Comparison of ENCODE assay signal across 8 mouse cellular contexts in the genomic region with DNA sequence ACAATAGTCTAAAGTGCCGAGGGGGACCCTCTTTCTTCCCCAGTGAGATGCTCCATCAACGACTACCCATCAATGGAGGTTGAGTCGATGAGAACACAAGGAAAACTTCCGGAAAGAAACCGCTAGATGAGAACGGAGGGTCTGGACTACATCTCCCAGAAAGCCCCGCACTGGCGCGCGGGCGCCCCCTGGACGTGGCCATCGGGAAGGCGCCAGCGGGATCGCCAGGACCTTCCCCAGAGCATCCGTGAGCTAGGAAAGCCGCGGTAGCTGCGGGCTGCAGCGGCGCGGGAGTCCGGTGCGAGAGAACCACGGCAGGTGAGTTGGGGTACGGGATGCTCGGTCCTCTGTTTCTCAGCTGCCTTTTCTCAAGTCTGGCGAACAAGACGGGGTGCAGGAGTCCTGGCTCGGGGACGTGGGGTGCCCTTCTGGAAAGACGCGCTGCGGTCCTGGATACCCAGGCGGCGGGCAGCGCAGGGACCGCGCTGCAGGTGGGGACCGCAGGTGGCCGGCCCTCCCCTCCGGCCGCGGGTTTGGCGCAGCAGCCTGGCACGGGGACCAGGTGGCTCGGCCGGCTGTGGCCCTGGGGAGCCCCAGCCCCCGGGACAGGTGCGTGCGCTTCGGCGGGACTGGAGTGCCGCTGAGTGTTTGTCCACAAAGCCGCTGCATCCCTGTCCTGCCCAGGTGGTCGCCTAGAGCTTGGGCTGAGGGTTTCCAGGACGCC. TPM values are rescaled to one million over a fixed set of nuclear protein-coding genes. Genes with fewer than 3 reads are reported as not detected.
A peak's percentile ranks its signal among the peaks of the same experiment; 100 is the strongest.
DNase-seq lines count a peak whose midpoint lies in the region; ATAC-seq lines count a peak whose summit lies in the region.

A gene (plus strand): TSS at position 192 of the 724 bp plus-strand sequence.

- no peaks in the 10 kb centered on the region for H3K9me3 ChIP-seq in forebrain, embryonic 13.5 days (replicated peaks)
- H3K9me3 ChIP-seq in liver, embryonic 15.5 days (replicated peaks) = no peaks in the 10 kb centered on the region
- H3K9me3 ChIP-seq in neural tube, embryonic 11.5 days (ENCODE audit: control insufficient read depth, low read length) = no peaks in the 10 kb centered on the region
- H3K9me3 ChIP-seq in stomach, embryonic 16.5 days (replicated peaks; ENCODE audit: control insufficient read depth, low read length) = no peaks in the 10 kb centered on the region

- intact Hi-C loops in heart, postnatal 10 days (cut with DNase I) = no loop called here

- ATAC-seq in cerebellum, adult (ENCODE audit: insufficient number of reproducible peaks, low FRiP score, low TSS enrichment) = peak; percentile 86
- ATAC-seq in forebrain, embryonic 13.5 days = peak; percentile 95
- peak; percentile 78 for ATAC-seq in liver, embryonic 15.5 days (ENCODE audit: insufficient read depth)
- ATAC-seq in neural tube, embryonic 11.5 days (ENCODE audit: insufficient read depth, low FRiP score, low TSS enrichment) = peak; percentile 81
- ATAC-seq in stomach, embryonic 16.5 days (ENCODE audit: insufficient read depth, low FRiP score) = peak; percentile 87

- no peaks in the 10 kb centered on the region for H3K36me3 ChIP-seq in forebrain, embryonic 13.5 days (ENCODE audit: poor library complexity, severe bottlenecking)
- no peaks in the 10 kb centered on the region for H3K36me3 ChIP-seq in liver, embryonic 15.5 days (replicated peaks)
- H3K36me3 ChIP-seq in neural tube, embryonic 11.5 days (ENCODE audit: control insufficient read depth, insufficient read depth, low read length) = no peaks in the 10 kb centered on the region
- H3K36me3 ChIP-seq in stomach, embryonic 16.5 days (ENCODE audit: control insufficient read depth, insufficient read depth, low read length) = no peaks in the 10 kb centered on the region

- H3K4me3 ChIP-seq in forebrain, embryonic 13.5 days = peak within 1 kb of the TSS; percentile 60
- H3K4me3 ChIP-seq in liver, embryonic 15.5 days (replicated peaks) = peak within 1 kb of the TSS; percentile 90
- H3K4me3 ChIP-seq in neural tube, embryonic 11.5 days (ENCODE audit: low read depth, low read length) = peak within 1 kb of the TSS; percentile 52
- peak within 1 kb of the TSS; percentile 48 for H3K4me3 ChIP-seq in stomach, embryonic 16.5 days (replicated peaks; ENCODE audit: low read length)

- no peak within 1 kb of the TSS for H3K27ac ChIP-seq in forebrain, embryonic 13.5 days
- peak within 1 kb of the TSS; percentile 100 for H3K27ac ChIP-seq in liver, embryonic 15.5 days (replicated peaks)
- no peak within 1 kb of the TSS for H3K27ac ChIP-seq in neural tube, embryonic 11.5 days (ENCODE audit: low read depth, low read length)
- H3K27ac ChIP-seq in stomach, embryonic 16.5 days (ENCODE audit: low read length) = no peak within 1 kb of the TSS

- H3K27me3 ChIP-seq in forebrain, embryonic 13.5 days = peaks cover 17% of the 10 kb centered on the region
- peaks cover 12% of the 10 kb centered on the region; the same call in 1 of the 2 replicates for H3K27me3 ChIP-seq in liver, embryonic 15.5 days
- peaks cover 12% of the 10 kb centered on the region for H3K27me3 ChIP-seq in neural tube, embryonic 11.5 days (ENCODE audit: control insufficient read depth, insufficient read depth, low read length)
- H3K27me3 ChIP-seq in stomach, embryonic 16.5 days (ENCODE audit: control insufficient read depth, insufficient read depth, low read length) = peaks cover 8% of the 10 kb centered on the region; the same call in 1 of the 2 replicates

- peak within 1 kb of the TSS; percentile 72 for H3K9ac ChIP-seq in forebrain, embryonic 13.5 days
- H3K9ac ChIP-seq in liver, embryonic 15.5 days = peak within 1 kb of the TSS; percentile 99
- H3K9ac ChIP-seq in neural tube, embryonic 11.5 days (ENCODE audit: low read length) = peak within 1 kb of the TSS; percentile 44
- peak within 1 kb of the TSS; percentile 58 for H3K9ac ChIP-seq in stomach, embryonic 16.5 days (ENCODE audit: low read length)

- H3K4me2 ChIP-seq in forebrain, embryonic 13.5 days = peak within 1 kb of the TSS; percentile 99
- peak within 1 kb of the TSS; percentile 80 for H3K4me2 ChIP-seq in liver, embryonic 15.5 days
- peak within 1 kb of the TSS; percentile 97 for H3K4me2 ChIP-seq in neural tube, embryonic 11.5 days (ENCODE audit: low read depth)
- H3K4me2 ChIP-seq in stomach, embryonic 16.5 days (ENCODE audit: low read depth, low read length) = peak within 1 kb of the TSS; percentile 89

- peak; percentile 89 for DNase-seq in ES-CJ7 (ENCODE audit: low read depth, low spot score)
- DNase-seq in heart, postnatal 10 days = peak; percentile 93 to 96
- DNase-seq in kidney, postnatal 4 days = peak; percentile 95
- peak; percentile 96 for DNase-seq in neural tube, embryonic 11.5 days (ENCODE audit: low spot score)

- WGBS in forebrain, embryonic 13.5 days = under 1% methylated on average over 51 of the region's 58 CpGs
- WGBS in liver, embryonic 15.5 days (ENCODE audit: insufficient replicate concordance) = under 1% methylated on average over 58 of the region's 58 CpGs
- WGBS in neural tube, embryonic 11.5 days = under 1% methylated on average over 53 of the region's 58 CpGs
- WGBS in stomach, embryonic 16.5 days = under 1% methylated on average over 58 of the region's 58 CpGs

- H3K4me1 ChIP-seq in forebrain, embryonic 13.5 days = no peaks in the 10 kb centered on the region
- H3K4me1 ChIP-seq in liver, embryonic 15.5 days (replicated peaks) = peaks cover 46% of the 10 kb centered on the region
- H3K4me1 ChIP-seq in neural tube, embryonic 11.5 days (ENCODE audit: control insufficient read depth, insufficient read depth, low read length) = no peaks in the 10 kb centered on the region
- no peaks in the 10 kb centered on the region for H3K4me1 ChIP-seq in stomach, embryonic 16.5 days (ENCODE audit: control insufficient read depth, insufficient read depth, low read length)

RNA-seq across cellular contexts. Expression of the gene that starts here (rescaled TPM):
- polyA plus RNA-seq in forebrain, embryonic 13.5 days (2015; fragmentation: Nextera tagmentation; extraction: Ambion mirVana) = 16.2 and 16.8 TPM in 2 replicates
- 10 to 100 TPM; 10.5 to 15.9 TPM for total RNA-seq in heart, postnatal 10 days (2021)
- polyA plus RNA-seq in liver, embryonic 15.5 days (2015; fragmentation: Nextera tagmentation; extraction: Ambion mirVana) = 54.4 and 57.0 TPM in 2 replicates
- 12.0 and 15.4 TPM in 2 replicates for polyA plus RNA-seq in neural tube, embryonic 11.5 days (2014; fragmentation: Nextera tagmentation; extraction: Ambion mirVana)
- polyA plus RNA-seq in stomach, embryonic 16.5 days (2015; fragmentation: Nextera tagmentation; extraction: Ambion mirVana) = 7.6 and 7.7 TPM in 2 replicates

Comparison
In these comparisons a context has a peak if more than half of its experiments do, and no peak if none do; other contexts are left out.
1. H3K9ac ChIP-seq: peak in every context shown above with its lines; median percentile 99 in liver, embryonic 15.5 days; 72 in forebrain, embryonic 13.5 days; 58 in stomach, embryonic 16.5 days; 44 in neural tube, embryonic 11.5 days.